Mouse (Mus musculus) telencephalon, adult 2 months (tissue): Measurements from ENCODE around the gene Uts2.

Experiments
- DNase-seq: peaks from one replicate; pipeline ENCODE4 v3.0.0-alpha.2; 2011; ENCODE audit warnings: low read depth, low spot score

The Uts2 gene

GRCm38 (mm10) chr4:150996797-150997196 is at the start of gene Uts2:
TSS of gene Uts2 (plus strand) at chr4:150997097.
- DNase-seq, result no peak

GRCm38 (mm10) chr4:150950972-150951371 is 45.9 kb upstream of the Uts2 start:
- no peak for DNase-seq

GRCm38 (mm10) chr4:150956369-150957105 is 40.4 kb upstream of the Uts2 start:
- no peak for DNase-seq

- DNase-seq, result no peak
Measured at GRCm38 (mm10) chr4:150957106-150957458, 39.8 kb upstream of the Uts2 start.

- DNase-seq, result no peak
Measured at GRCm38 (mm10) chr4:150958536-150958935, 38.4 kb upstream of the Uts2 start.

GRCm38 (mm10) chr4:150962231-150962630 is 34.7 kb upstream of the Uts2 start:
- DNase-seq, result no peak

- DNase-seq, result no peak
Measured at GRCm38 (mm10) chr4:150963711-150964110, 33.2 kb upstream of the Uts2 start.

- DNase-seq, result no peak
Measured at GRCm38 (mm10) chr4:150964635-150965554, 32.0 kb upstream of the Uts2 start.

- no peak for DNase-seq
Measured at GRCm38 (mm10) chr4:150965555-150965951, 31.3 kb upstream of the Uts2 start.

GRCm38 (mm10) chr4:150966556-150966955 is 30.3 kb upstream of the Uts2 start:
- DNase-seq, result no peak

- no peak for DNase-seq
Measured at GRCm38 (mm10) chr4:150968956-150969355, 27.9 kb upstream of the Uts2 start.

- no peak for DNase-seq
Measured at GRCm38 (mm10) chr4:150973264-150973663, 23.6 kb upstream of the Uts2 start.

GRCm38 (mm10) chr4:150975145-150975544 is 21.8 kb upstream of the Uts2 start:
- DNase-seq, result no peak

GRCm38 (mm10) chr4:150978156-150978910 is 18.6 kb upstream of the Uts2 start:
- no peak for DNase-seq

- DNase-seq, result no peak
Measured at GRCm38 (mm10) chr4:150979455-150979854, 17.4 kb upstream of the Uts2 start.

GRCm38 (mm10) chr4:150980153-150980552 is 16.7 kb upstream of the Uts2 start:
- no peak for DNase-seq

GRCm38 (mm10) chr4:150990148-150990547 is 6.7 kb upstream of the Uts2 start:
- DNase-seq, result no peak

GRCm38 (mm10) chr4:150998626-150999025 is 1.7 kb downstream of the Uts2 start:
- DNase-seq, result no peak

- no peak for DNase-seq
Measured at GRCm38 (mm10) chr4:151001397-151001796, 4.5 kb downstream of the Uts2 start.

- no peak for DNase-seq
Measured at GRCm38 (mm10) chr4:151005656-151006318, 8.9 kb downstream of the Uts2 start.

- no peak for DNase-seq
Measured at GRCm38 (mm10) chr4:151006945-151007344, 10.0 kb downstream of the Uts2 start.
